Mouse (Mus musculus) intestine, postnatal 0 days (tissue): ENCODE data around the gene Cers5. TPM values are rescaled to one million over a fixed set of nuclear protein-coding genes. Genes with fewer than 3 reads are reported as not detected.
A peak's percentile ranks its signal among the peaks of the same experiment; 100 is the strongest.

ENCODE experiments used
- ATAC-seq: fragments of 200-750 bp; cut with Nextera tagmentation; 2 replicates; pipeline ENCODE4 v1.8.0; 2017; ENCODE audit warnings: mild to moderate bottlenecking, moderate TSS enrichment, moderate library complexity
- H3K27ac ChIP-seq: fragments of 300-500 bp; sonication (generic); 2 replicates; pipeline ENCODE4 v1.5.1; 2014; ENCODE audit warnings: mild to moderate bottlenecking, low read depth, low read length, moderate library complexity
- H3K27me3 ChIP-seq: fragments of 300-500 bp; sonication (generic); replicated peaks from 2 replicates; pipeline ENCODE4 v1.6.1; 2014; ENCODE audit warnings: low read length, mixed read lengths; ENCODE audit not compliant: control insufficient read depth, insufficient read depth
- H3K36me3 ChIP-seq: fragments of 300-500 bp; sonication (generic); 2 replicates; pipeline ENCODE4 v1.6.1; 2014; ENCODE audit warnings: mild to moderate bottlenecking, moderate library complexity; ENCODE audit not compliant: control insufficient read depth, insufficient read depth
- H3K4me1 ChIP-seq: fragments of 300-500 bp; sonication (generic); replicated peaks from 2 replicates; pipeline ENCODE4 v1.6.1; 2014; ENCODE audit warnings: antibody characterized with exemption, low read length, mixed read lengths; ENCODE audit not compliant: control insufficient read depth, insufficient read depth
- H3K4me2 ChIP-seq: fragments of 300-500 bp; sonication (generic); replicated peaks from 2 replicates; pipeline ENCODE4 v1.6.1; 2014; ENCODE audit warnings: low read depth, mild to moderate bottlenecking, moderate library complexity
- H3K4me3 ChIP-seq: fragments of 300-500 bp; sonication (generic); 2 replicates; pipeline ENCODE4 v1.5.1; 2014; ENCODE audit warnings: low read depth, low read length
- H3K9ac ChIP-seq: fragments of 300-500 bp; sonication (generic); 2 replicates; pipeline ENCODE4 v1.6.1; 2014; ENCODE audit warnings: mild to moderate bottlenecking, low read depth, low read length
- H3K9me3 ChIP-seq: fragments of 300-500 bp; sonication (generic); 2 replicates; pipeline ENCODE4 v1.6.1; 2016; ENCODE audit warnings: mixed run types; ENCODE audit not compliant: control insufficient read depth
- CTCF ChIP-seq: sonication (generic); IDR thresholded peaks from 2 replicates; pipeline ENCODE4 v1.5.1; 2016; ENCODE audit warnings: low read depth, mild to moderate bottlenecking, control low read depth, antibody characterized with exemption, moderate library complexity
- WGBS: fragments of 180-500 bp; shearing (Covaris S2); extraction: QIAGEN DNeasy Blood & Tissue Kit; methylation state at CpG from one replicate; pipeline ENCODE4 v1.1.7; 2014; 5-methylcytosine and 5-hydroxymethylcytosine counted together
- polyA plus RNA-seq: library from polyadenylated mRNA; unstranded; fragments of >200 nt; fragmentation: Nextera tagmentation; extraction: Ambion mirVana; gene quantifications from 2 replicates; pipeline ENCODE4 v1.2.1, GENCODE M21; 2015

Cers5 gene
- polyA plus RNA-seq, 1 experiment from 2014 or later: 18.7 TPM

DNA sequence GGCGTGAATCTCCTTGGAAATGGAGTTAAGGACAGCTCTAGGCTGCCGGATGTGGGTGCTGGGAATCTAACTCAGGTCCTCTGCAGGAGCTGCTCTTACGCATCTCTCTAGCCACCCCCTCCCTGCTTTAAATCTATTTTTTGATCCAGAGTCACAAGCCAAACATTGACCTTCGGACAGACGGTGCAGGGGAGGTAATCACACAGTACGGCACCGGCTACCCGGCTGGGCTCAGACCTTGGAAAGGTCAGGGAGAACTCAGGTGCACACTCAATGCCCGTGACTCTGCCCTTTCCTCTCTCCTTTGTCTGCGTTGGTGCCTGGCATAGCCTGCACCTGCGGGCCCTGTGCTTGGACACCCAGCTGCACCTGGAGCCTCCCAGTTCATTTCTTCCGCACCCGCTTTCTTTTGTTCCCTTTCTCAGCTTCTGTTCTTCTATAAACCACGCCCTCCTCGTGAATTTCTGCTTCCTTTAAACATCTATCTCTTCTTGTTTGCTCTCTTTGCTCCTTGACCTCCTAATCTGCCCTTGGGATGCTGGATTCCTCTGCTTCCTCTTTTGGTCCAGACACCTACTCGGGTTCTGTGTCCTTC is 19.6 kb upstream of the Cers5 start:
- Histone ChIP-seq H3K4me1 (no peaks in the 10 kb centered on the region; the same call in 1 of the 2 replicates), H3K4me2 (no peak overlapping the region), H3K27ac (no peak overlapping the region), H3K9me3 (no peaks in the 10 kb centered on the region), H3K27me3 (no peaks in the 10 kb centered on the region), H3K9ac (no peak overlapping the region), H3K36me3 (peaks cover 86% of the 10 kb centered on the region), H3K4me3 (no peak overlapping the region)
- 80% methylated on average over 16 of the region's 16 CpGs for WGBS
- TF ChIP-seq CTCF: no peak
- no peak for ATAC-seq

DNA sequence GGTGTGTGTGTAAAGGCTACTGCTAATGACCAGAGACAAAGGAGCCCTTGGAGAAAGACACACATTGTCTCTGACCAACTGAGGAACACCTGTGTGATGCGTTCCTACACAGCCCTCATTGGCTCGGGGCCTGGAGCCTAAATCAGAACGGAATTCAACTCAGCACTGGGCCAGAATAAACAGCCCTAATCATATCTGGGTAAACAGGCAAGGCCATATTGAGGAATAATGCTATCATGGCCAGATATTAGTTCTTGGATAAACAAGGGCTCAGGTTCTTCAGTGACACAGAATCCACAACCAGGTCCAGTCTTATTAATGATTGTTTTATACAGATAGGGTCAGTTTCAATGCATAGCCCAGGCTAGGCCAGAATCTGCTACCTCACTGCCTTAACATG is 18.3 kb upstream of the Cers5 start:
- Histone ChIP-seq H3K4me2 (no peak overlapping the region), H3K4me3 (no peak overlapping the region), H3K27ac (no peak overlapping the region), H3K9me3 (no peaks in the 10 kb centered on the region), H3K36me3 (peaks cover 82% of the 10 kb centered on the region), H3K4me1 (no peaks in the 10 kb centered on the region; the same call in 1 of the 2 replicates), H3K27me3 (no peaks in the 10 kb centered on the region), H3K9ac (no peak overlapping the region)
- ATAC-seq: no peak
- no peak for TF ChIP-seq CTCF
- WGBS: 71% methylated on average over 3 of the region's 3 CpGs

DNA sequence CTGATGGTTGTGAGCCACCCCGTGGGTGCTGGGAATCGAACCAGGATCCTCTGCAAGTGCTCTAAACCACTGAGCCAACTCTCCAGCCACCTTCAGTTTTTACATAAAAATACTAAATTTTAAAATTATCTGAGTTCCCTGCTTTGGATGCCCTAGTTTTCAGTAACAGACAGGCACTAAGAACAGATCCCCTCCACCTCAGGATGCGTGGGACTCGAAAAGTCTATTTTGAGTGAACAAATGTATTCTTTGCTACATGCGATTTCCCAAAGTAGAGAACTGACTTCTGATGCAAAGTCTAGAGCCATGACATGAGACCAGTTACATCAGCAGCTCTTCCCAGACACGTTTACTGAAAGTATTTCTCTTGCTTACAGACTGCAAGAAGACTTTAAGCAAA is 17.8 kb upstream of the Cers5 start:
- no peak for TF ChIP-seq CTCF
- Histone ChIP-seq H3K4me3 (no peak overlapping the region), H3K4me1 (no peaks in the 10 kb centered on the region; the same call in 1 of the 2 replicates), H3K27ac (no peak overlapping the region), H3K9me3 (no peaks in the 10 kb centered on the region), H3K36me3 (peaks cover 83% of the 10 kb centered on the region), H3K9ac (no peak overlapping the region), H3K27me3 (no peaks in the 10 kb centered on the region), H3K4me2 (no peak overlapping the region)
- 91% methylated on average over 6 of the region's 6 CpGs for WGBS
- ATAC-seq: no peak

DNA sequence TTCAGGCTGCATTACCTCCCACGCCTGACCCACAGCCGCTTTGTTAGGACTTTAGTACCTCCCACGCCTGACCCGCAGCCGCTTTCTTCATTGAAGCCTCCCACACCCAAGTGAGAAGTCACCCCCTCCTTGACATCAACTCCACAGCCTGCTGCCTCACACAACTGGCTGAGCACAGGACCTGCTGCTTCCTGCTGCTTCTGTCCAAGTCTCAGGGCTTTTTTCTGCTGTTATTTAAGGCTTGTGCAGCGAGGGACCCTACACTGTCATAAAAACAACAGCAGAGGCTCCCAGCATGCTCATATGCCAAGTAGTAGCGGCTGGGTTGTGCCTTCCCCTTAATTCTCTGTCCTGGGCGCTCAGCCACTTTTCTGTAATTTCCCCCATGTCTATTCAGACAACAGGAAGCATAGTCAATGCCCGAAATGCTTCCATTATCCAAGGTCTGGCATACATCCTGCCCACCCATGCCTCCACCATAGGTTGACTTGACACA is 15.0 kb upstream of the Cers5 start:
- no peaks in the 10 kb centered on the region for H3K9me3 ChIP-seq
- ATAC-seq: no peak
- H3K27me3 ChIP-seq: no peaks in the 10 kb centered on the region
- 76% methylated on average over 9 of the region's 9 CpGs for WGBS
- no peak for TF ChIP-seq CTCF
- no peak overlapping the region for H3K4me3 ChIP-seq
- H3K4me2 ChIP-seq: no peak overlapping the region
- no peaks in the 10 kb centered on the region; the same call in 1 of the 2 replicates for H3K4me1 ChIP-seq
- peaks cover 75% of the 10 kb centered on the region for H3K36me3 ChIP-seq
- no peak overlapping the region for H3K9ac ChIP-seq
- H3K27ac ChIP-seq: peak overlapping the region; percentile 21; the same call in 1 of the 2 replicates

DNA sequence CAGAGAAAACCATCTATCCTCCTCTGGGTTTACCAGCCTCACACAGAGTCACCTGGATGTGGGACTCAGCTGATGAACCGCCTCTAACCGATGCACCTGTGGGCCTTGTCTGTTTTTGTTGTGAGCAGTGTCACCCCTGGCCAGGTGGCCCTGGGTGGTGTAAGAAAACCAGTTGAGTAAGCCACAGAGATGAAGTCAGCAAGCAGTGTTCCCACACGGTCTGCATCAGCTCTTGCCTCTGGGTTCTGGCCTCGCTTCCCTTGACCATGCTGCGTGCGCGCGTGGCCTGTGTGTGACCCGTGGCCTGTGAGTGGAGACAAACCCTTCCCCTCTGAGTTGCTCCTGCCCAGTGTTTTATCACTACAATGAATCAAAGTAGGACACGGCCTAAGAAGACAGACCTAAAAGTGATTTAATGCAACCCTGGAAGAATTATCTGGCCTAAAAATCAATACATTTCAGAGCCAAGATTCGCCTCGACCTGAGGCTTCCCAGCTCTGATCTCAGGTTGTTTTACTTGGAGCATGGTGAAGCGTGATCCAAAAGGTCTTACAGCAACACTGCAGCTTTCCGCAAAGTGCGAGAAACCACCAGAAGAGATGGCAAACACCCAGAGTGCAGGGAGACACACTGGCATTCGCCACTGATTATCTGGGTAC is 6.1 kb upstream of the Cers5 start:
- Histone ChIP-seq H3K27me3 (no peaks in the 10 kb centered on the region), H3K4me2 (no peak overlapping the region), H3K36me3 (peaks cover 50% of the 10 kb centered on the region), H3K9ac (no peak overlapping the region), H3K4me3 (no peak overlapping the region), H3K4me1 (no peaks in the 10 kb centered on the region), H3K27ac (no peak overlapping the region), H3K9me3 (no peaks in the 10 kb centered on the region)
- 88% methylated on average over 16 of the region's 16 CpGs for WGBS
- no peak for TF ChIP-seq CTCF
- ATAC-seq: 0 out of 2 replicates have a peak, but pooled peaks have one; percentile 13

DNA sequence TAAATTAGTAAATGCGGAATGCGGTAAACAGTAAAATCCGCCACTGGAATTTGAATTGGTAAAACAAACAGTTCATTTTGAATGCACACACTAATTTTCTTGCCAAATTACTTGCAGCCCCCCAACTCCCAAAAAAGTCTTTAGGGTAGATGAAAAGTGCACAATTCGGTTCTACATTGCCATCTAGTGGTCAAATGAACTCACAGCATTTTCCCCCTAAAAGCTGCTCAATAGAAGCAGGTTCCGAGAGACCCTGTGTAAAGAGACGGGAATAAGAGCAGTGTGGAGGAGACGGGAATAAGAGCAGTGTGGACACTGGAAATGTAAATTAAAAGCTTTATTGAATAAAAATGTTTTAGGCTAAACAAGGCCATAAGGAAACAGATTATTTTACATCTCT is 5.5 kb upstream of the Cers5 start:
- WGBS: 42% methylated on average over 7 of the region's 7 CpGs
- ATAC-seq: no peak

More for the DNA sequence above, 5.5 kb upstream of the Cers5 start:
- Histone ChIP-seq H3K9ac (no peak overlapping the region), H3K4me2 (no peak overlapping the region), H3K27me3 (no peaks in the 10 kb centered on the region), H3K4me1 (no peaks in the 10 kb centered on the region), H3K9me3 (no peaks in the 10 kb centered on the region), H3K27ac (no peak overlapping the region), H3K36me3 (peaks cover 47% of the 10 kb centered on the region), H3K4me3 (no peak overlapping the region)
- TF ChIP-seq CTCF: peak; percentile 80
